Mouse (Mus musculus) kidney, postnatal 0 days (tissue): ENCODE measurements around the gene Slc30a3. TPM values are rescaled to one million over a fixed set of nuclear protein-coding genes. Genes with fewer than 3 reads are reported as not detected.

Experiments
- ATAC-seq: fragments of 200-750 bp; cut with Nextera tagmentation; replicated peaks from 2 replicates; pipeline ENCODE4 v1.8.0; 2017; ENCODE audit warnings: low read depth, moderate number of reproducible peaks, moderate TSS enrichment, moderate library complexity; ENCODE audit not compliant: low FRiP score
- DNase-seq: peaks from one replicate; pipeline ENCODE4 v3.0.0-alpha.2; 2016; ENCODE audit warnings: low spot score
- H3K27ac ChIP-seq: fragments of 300-500 bp; sonication (generic); 2 replicates; pipeline ENCODE4 v1.5.1; 2014; ENCODE audit warnings: mild to moderate bottlenecking
- H3K27me3 ChIP-seq: fragments of 300-500 bp; sonication (generic); 2 replicates; pipeline ENCODE4 v1.6.1; 2014; ENCODE audit warnings: low read length, mixed read lengths; ENCODE audit not compliant: insufficient read depth
- H3K36me3 ChIP-seq: fragments of 300-500 bp; sonication (generic); 2 replicates; pipeline ENCODE4 v1.6.1; 2014; ENCODE audit warnings: low read length, mixed read lengths; ENCODE audit not compliant: insufficient read depth
- H3K4me1 ChIP-seq: fragments of 300-500 bp; sonication (generic); replicated peaks from 2 replicates; pipeline ENCODE4 v1.6.1; 2014; ENCODE audit warnings: antibody characterized with exemption, low read length, mixed read lengths; ENCODE audit not compliant: insufficient read depth
- H3K4me2 ChIP-seq: fragments of 300-500 bp; sonication (generic); 2 replicates; pipeline ENCODE4 v1.6.1; 2014; ENCODE audit warnings: mild to moderate bottlenecking, low read length, moderate library complexity, mixed read lengths
- H3K4me3 ChIP-seq: fragments of 300-500 bp; sonication (generic); replicated peaks from 2 replicates; pipeline ENCODE4 v1.5.1; 2014; ENCODE audit warnings: low read depth, low read length
- H3K9ac ChIP-seq: fragments of 300-500 bp; sonication (generic); 2 replicates; pipeline ENCODE4 v1.6.1; 2014; ENCODE audit warnings: low read depth, low read length
- H3K9me3 ChIP-seq: fragments of 300-500 bp; sonication (generic); replicated peaks from 2 replicates; pipeline ENCODE4 v1.6.1; 2016; ENCODE audit warnings: low read length, inconsistent platforms, mixed read lengths
- CTCF ChIP-seq: IDR thresholded peaks from 2 replicates; pipeline ENCODE4 v1.5.1; 2016; ENCODE audit warnings: antibody characterized with exemption, low read depth, mild to moderate bottlenecking, moderate library complexity
- WGBS: fragments of 180-500 bp; shearing (Covaris S2); extraction: QIAGEN DNeasy Blood & Tissue Kit; methylation state at CpG from one replicate; pipeline ENCODE4 v1.1.7; 2014; 5-methylcytosine and 5-hydroxymethylcytosine counted together
- polyA plus RNA-seq: library from polyadenylated mRNA; unstranded; fragments of >200 nt; fragmentation: Nextera tagmentation; extraction: Ambion mirVana; gene quantifications from 2 replicates; pipeline ENCODE4 v1.2.1, GENCODE M21; 2015

The Slc30a3 gene
- polyA plus RNA-seq, 1 experiment from 2014 or later, result 1.1 TPM

DNA sequence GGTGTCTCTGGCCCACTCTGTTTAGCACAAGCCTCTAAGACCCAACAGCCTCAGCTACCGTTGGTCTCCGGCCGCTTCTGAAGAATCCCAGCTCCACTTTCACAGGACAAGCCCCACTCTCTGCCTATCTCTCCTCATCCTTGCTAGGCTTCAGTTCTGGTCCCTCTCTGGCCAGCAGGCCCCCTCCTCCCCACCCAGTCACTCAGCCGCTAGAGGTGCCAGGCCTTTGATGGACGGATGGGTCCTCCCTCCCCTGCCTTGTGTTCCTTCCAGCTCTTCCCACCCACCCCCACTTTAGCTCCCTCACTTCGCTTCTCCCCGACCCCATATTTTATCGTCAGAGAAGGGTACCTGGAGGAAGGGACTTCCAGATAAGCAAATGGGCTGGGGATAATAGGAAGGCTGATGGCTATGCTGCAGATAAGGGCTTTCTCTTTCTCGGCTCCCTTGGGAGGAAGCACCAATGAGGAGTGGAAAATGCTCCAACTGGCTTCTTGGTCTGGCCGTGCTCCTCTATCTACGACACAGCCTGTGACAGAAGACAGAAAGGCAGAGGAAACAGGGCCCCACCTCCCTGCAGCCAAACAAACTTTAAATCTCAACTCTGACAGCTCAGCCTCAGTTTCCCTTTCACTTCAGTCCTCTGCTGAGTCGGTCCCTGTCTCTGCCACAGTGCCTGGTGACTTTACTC lies 25.0 kb downstream of the Slc30a3 start:
- no peak for DNase-seq
- WGBS, result 18% methylated on average over 12 of the region's 12 CpGs
- no peak overlapping the region for H3K27ac ChIP-seq
- ATAC-seq, result no peak
- no peaks in the 10 kb centered on the region for H3K27me3 ChIP-seq
- H3K9me3 ChIP-seq, result no peaks in the 10 kb centered on the region
- peak overlapping the region; percentile 21; the same call in 1 of the 2 replicates for H3K4me2 ChIP-seq
- H3K36me3 ChIP-seq, result no peaks in the 10 kb centered on the region
- no peak for TF ChIP-seq CTCF
- peaks cover 7% of the 10 kb centered on the region for H3K4me1 ChIP-seq
- no peak overlapping the region for H3K9ac ChIP-seq
- H3K4me3 ChIP-seq, result no peak overlapping the region

DNA sequence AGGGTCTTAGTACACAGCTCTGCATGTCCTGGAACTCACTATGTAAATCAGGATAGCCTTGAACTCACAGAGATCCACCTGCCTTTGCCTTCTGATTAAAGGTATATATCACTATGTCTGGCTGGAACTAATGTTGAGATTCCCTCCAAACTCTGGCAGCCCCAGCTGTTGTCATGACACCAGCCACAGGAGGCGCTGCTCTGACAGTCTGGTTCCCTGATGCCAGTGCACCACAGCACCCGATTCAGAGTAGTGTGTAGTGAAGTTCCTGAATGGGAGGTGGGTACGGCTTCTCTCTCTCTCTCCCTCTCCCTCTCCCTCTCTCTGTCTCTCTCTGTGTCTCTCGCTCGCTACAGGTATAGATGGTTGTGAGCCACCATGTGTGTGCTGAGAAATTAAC lies 25.7 kb downstream of the Slc30a3 start:
- Histone ChIP-seq H3K27ac (no peak overlapping the region), H3K4me2 (0 out of 2 replicates have a peak overlapping the region, but pooled peaks have one; percentile 21), H3K9ac (no peak overlapping the region), H3K27me3 (no peaks in the 10 kb centered on the region), H3K4me3 (no peak overlapping the region), H3K36me3 (peaks cover 7% of the 10 kb centered on the region; the same call in 1 of the 2 replicates), H3K4me1 (peaks cover 7% of the 10 kb centered on the region), H3K9me3 (no peaks in the 10 kb centered on the region)
- peak; percentile 74 for TF ChIP-seq CTCF
- DNase-seq (peak; percentile 63), ATAC-seq (peak; percentile 30; the same call in 1 of the 2 replicates)
- 8% methylated on average over 5 of the region's 5 CpGs for WGBS

- no peak overlapping the region for H3K9ac ChIP-seq
- H3K4me2 ChIP-seq, result no peak overlapping the region
- no peaks in the 10 kb centered on the region for H3K27me3 ChIP-seq
- 89% methylated on average over 3 of the region's 3 CpGs for WGBS
- peaks cover 7% of the 10 kb centered on the region for H3K4me1 ChIP-seq
- DNase-seq, result peak; percentile 43
- H3K9me3 ChIP-seq, result no peaks in the 10 kb centered on the region
- H3K36me3 ChIP-seq, result peaks cover 13% of the 10 kb centered on the region; the same call in 1 of the 2 replicates
- no peak overlapping the region for H3K4me3 ChIP-seq
- no peak overlapping the region for H3K27ac ChIP-seq
- peak; percentile 76 for TF ChIP-seq CTCF
- no peak for ATAC-seq
Measured at GRCm38 (mm10) chr5:31081386-31081785, 26.7 kb downstream of the Slc30a3 start.

GRCm38 (mm10) chr5:31080795-31081164 lies 27.3 kb downstream of the Slc30a3 start:
- no peak overlapping the region for H3K4me3 ChIP-seq
- no peak for TF ChIP-seq CTCF
- no peak overlapping the region for H3K4me2 ChIP-seq
- no peak for DNase-seq
- H3K9ac ChIP-seq, result no peak overlapping the region
- H3K27me3 ChIP-seq, result no peaks in the 10 kb centered on the region
- ATAC-seq, result no peak
- peaks cover 17% of the 10 kb centered on the region for H3K36me3 ChIP-seq
- peaks cover 7% of the 10 kb centered on the region for H3K4me1 ChIP-seq
- H3K27ac ChIP-seq, result no peak overlapping the region
- 48% methylated on average over 3 of the region's 3 CpGs for WGBS
- no peaks in the 10 kb centered on the region for H3K9me3 ChIP-seq

- WGBS, result 73% methylated on average over 13 of the region's 13 CpGs
- no peak for DNase-seq
Measured at GRCm38 (mm10) chr5:31080059-31080794, 27.8 kb downstream of the Slc30a3 start.

GRCm38 (mm10) chr5:31076346-31076745 lies 31.7 kb downstream of the Slc30a3 start:
- Histone ChIP-seq H3K9me3 (no peaks in the 10 kb centered on the region), H3K4me2 (no peak overlapping the region)

More at GRCm38 (mm10) chr5:31080059-31080794, 27.8 kb downstream of the Slc30a3 start:
- Histone ChIP-seq H3K4me1 (peaks cover 7% of the 10 kb centered on the region), H3K9me3 (no peaks in the 10 kb centered on the region), H3K36me3 (peaks cover 17% of the 10 kb centered on the region), H3K27me3 (no peaks in the 10 kb centered on the region), H3K9ac (no peak overlapping the region), H3K4me3 (no peak overlapping the region), H3K4me2 (no peak overlapping the region), H3K27ac (no peak overlapping the region)
- no peak for ATAC-seq
- no peak for TF ChIP-seq CTCF

More at GRCm38 (mm10) chr5:31076346-31076745, 31.7 kb downstream of the Slc30a3 start:
- WGBS, result 76% methylated on average over 13 of the region's 13 CpGs
- H3K27ac ChIP-seq, result no peak overlapping the region
- no peak overlapping the region for H3K4me3 ChIP-seq
- ATAC-seq (0 out of 2 replicates have a peak, but pooled peaks have one; percentile 18), DNase-seq (no peak)
- H3K9ac ChIP-seq, result no peak overlapping the region
- no peaks in the 10 kb centered on the region for H3K27me3 ChIP-seq
- H3K36me3 ChIP-seq, result peaks cover 46% of the 10 kb centered on the region
- TF ChIP-seq CTCF, result 0 out of 2 replicates have a peak, but pooled peaks have one; percentile 9
- no peaks in the 10 kb centered on the region for H3K4me1 ChIP-seq
